Mouse (Mus musculus) neural tube, embryonic 15.5 days (tissue): ENCODE results near the gene Adipor1. TPM values are rescaled to one million over a fixed set of nuclear protein-coding genes. Genes with fewer than 3 reads are reported as not detected.

Source experiments
- ATAC-seq: fragments of 200-750 bp; cut with Nextera tagmentation; 2 replicates; pipeline ENCODE4 v1.8.0; 2017; ENCODE audit warnings: mild to moderate bottlenecking, moderate TSS enrichment, moderate library complexity; ENCODE audit not compliant: low FRiP score
- H3K27ac ChIP-seq: fragments of 300-500 bp; sonication (generic); replicated peaks from 2 replicates; pipeline ENCODE4 v1.5.1; 2015; ENCODE audit warnings: mild to moderate bottlenecking, inconsistent platforms
- H3K27me3 ChIP-seq: fragments of 300-500 bp; sonication (generic); replicated peaks from 2 replicates; pipeline ENCODE4 v1.6.1; 2015; ENCODE audit warnings: inconsistent platforms
- H3K36me3 ChIP-seq: fragments of 300-500 bp; sonication (generic); 2 replicates; pipeline ENCODE4 v1.6.1; 2015; ENCODE audit warnings: inconsistent platforms
- H3K4me1 ChIP-seq: fragments of 300-500 bp; sonication (generic); 2 replicates; pipeline ENCODE4 v1.6.1; 2015; ENCODE audit warnings: inconsistent platforms
- H3K4me2 ChIP-seq: fragments of 300-500 bp; sonication (generic); 2 replicates; pipeline ENCODE4 v1.6.1; 2015; ENCODE audit warnings: inconsistent platforms, mild to moderate bottlenecking, moderate library complexity
- H3K4me3 ChIP-seq: fragments of 300-500 bp; sonication (generic); replicated peaks from 2 replicates; pipeline ENCODE4 v1.5.1; 2015; ENCODE audit warnings: mild to moderate bottlenecking, inconsistent platforms
- H3K9ac ChIP-seq: fragments of 300-500 bp; sonication (generic); replicated peaks from 2 replicates; pipeline ENCODE4 v1.6.1; 2015; ENCODE audit warnings: mild to moderate bottlenecking, inconsistent platforms
- H3K9me3 ChIP-seq: fragments of 300-500 bp; sonication (generic); replicated peaks from 2 replicates; pipeline ENCODE4 v1.6.1; 2016; ENCODE audit warnings: inconsistent platforms
- WGBS: fragments of 180-500 bp; shearing (Covaris S2); methylation state at CpG from one replicate; pipeline ENCODE4 v1.1.7; 2015; ENCODE audit warnings: mixed read lengths; 5-methylcytosine and 5-hydroxymethylcytosine counted together
- polyA plus RNA-seq: library from polyadenylated mRNA; unstranded; fragments of >200 nt; fragmentation: Nextera tagmentation; extraction: Ambion mirVana; gene quantifications from 2 replicates; pipeline ENCODE4 v1.2.1, GENCODE M21; 2015

Adipor1 gene
- 84.7 and 86.0 TPM in 2 replicates for polyA plus RNA-seq

- peak; percentile 100 for ATAC-seq
- Histone ChIP-seq H3K36me3 (no peaks in the 10 kb centered on the region), H3K4me1 (peaks cover 50% of the 10 kb centered on the region), H3K4me3 (peak within 1 kb of the TSS; percentile 74), H3K27me3 (no peaks in the 10 kb centered on the region), H3K4me2 (peak within 1 kb of the TSS; percentile 75), H3K27ac (peak within 1 kb of the TSS; percentile 96), H3K9ac (peak within 1 kb of the TSS; percentile 85), H3K9me3 (no peaks in the 10 kb centered on the region)
- WGBS, result 0% methylated on average over 63 of the region's 77 CpGs
These were observed at the start of gene Adipor1 for GRCm38 (mm10) chr1:134415168-134415831. Gene Adipor1, plus strand, starts transcription at chr1:134415378.

DNA sequence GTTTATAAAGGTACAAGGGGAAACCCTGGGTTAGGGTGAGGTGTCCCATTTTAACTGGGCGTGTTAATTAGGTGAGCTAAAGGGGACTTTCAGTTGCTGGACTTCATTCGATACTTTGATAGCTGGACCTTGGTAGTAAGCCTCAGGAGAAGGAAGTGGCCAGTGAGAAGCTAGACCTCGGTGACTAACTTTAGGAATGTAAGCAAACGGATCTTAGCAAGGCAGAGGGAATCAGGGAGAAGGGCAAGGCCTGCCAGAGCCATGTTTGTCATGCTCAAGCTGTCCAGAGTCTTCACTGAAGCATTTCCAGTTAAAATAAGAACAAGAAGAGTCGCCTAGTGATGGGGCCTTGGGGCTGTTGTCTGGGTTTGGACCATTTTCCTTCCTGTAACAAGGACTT is 49.7 kb upstream of the Adipor1 start:
- Histone ChIP-seq H3K9me3 (no peaks in the 10 kb centered on the region), H3K36me3 (no peaks in the 10 kb centered on the region), H3K4me3 (no peak overlapping the region), H3K27ac (no peak overlapping the region), H3K27me3 (no peaks in the 10 kb centered on the region), H3K4me1 (peaks cover 12% of the 10 kb centered on the region), H3K9ac (no peak overlapping the region), H3K4me2 (no peak overlapping the region)
- WGBS, result 72% methylated on average over 5 of the region's 5 CpGs
- no peak for ATAC-seq

DNA sequence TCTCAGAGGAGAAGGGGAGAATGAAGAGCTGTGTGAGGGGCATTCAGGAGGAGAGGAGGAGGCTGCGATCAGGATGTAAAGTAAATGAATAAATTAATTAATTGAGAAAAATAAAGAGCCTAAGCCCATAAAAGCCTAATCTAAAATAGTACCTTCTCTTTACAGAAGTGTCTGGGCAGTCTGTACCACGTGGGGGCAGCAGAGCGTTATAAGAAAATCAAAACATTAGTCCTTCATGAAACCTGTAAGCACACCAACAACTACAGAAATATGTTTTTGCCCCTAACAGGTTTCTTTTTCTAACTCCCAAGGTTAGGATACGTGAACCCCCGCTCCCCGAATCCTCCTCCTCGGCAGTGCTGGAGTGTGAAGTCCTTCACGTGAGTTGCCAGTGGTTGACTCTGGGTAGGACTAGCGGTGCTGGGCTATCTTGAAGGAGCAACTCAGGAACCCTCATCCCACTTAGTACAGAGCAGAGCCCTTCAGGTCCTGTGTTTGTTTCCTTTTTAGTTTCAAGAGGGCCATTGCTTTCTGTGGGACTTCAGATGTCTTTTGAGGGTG is 46.3 kb upstream of the Adipor1 start:
- ATAC-seq, result no peak
- H3K4me1 ChIP-seq, result no peaks in the 10 kb centered on the region
- no peaks in the 10 kb centered on the region for H3K27me3 ChIP-seq
- H3K9ac ChIP-seq, result no peak overlapping the region
- H3K4me3 ChIP-seq, result no peak overlapping the region
- H3K27ac ChIP-seq, result no peak overlapping the region
- no peaks in the 10 kb centered on the region for H3K9me3 ChIP-seq
- no peaks in the 10 kb centered on the region for H3K36me3 ChIP-seq
- 53% methylated on average over 9 of the region's 9 CpGs for WGBS
- no peak overlapping the region for H3K4me2 ChIP-seq

DNA sequence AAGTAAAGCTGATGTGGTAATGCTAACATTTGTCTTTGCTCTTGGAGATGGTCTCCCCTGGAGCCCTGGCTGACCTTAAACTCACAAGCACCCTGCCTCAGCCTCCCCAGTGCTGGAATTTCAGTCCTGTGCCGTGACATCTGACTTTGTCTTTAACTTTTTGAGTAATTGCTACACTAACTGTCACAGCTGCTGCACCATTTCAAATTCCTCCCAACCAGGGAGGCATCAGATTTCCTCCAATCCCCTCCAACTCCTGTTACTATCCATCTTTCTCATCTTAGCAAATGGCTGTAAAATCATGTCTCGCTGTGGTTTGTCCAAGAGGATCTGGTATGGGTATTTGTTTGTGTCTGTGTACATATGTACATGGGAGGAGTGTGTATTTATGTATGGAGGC is 41.1 kb upstream of the Adipor1 start:
- ATAC-seq, result no peak
- Histone ChIP-seq H3K9ac (no peak overlapping the region), H3K4me2 (no peak overlapping the region), H3K9me3 (no peaks in the 10 kb centered on the region), H3K27me3 (no peaks in the 10 kb centered on the region), H3K36me3 (no peaks in the 10 kb centered on the region), H3K27ac (no peak overlapping the region), H3K4me3 (no peak overlapping the region), H3K4me1 (no peaks in the 10 kb centered on the region)
- 73% methylated on average over 2 of the region's 2 CpGs for WGBS

GRCm38 (mm10) chr1:134381051-134381450 is 34.1 kb upstream of the Adipor1 start:
- H3K4me3 ChIP-seq, result no peak overlapping the region
- no peaks in the 10 kb centered on the region for H3K9me3 ChIP-seq
- H3K9ac ChIP-seq, result no peak overlapping the region
- WGBS, result 82% methylated on average over 2 of the region's 2 CpGs
- H3K36me3 ChIP-seq, result no peaks in the 10 kb centered on the region
- H3K4me1 ChIP-seq, result peaks cover 10% of the 10 kb centered on the region
- no peak for ATAC-seq
- 0 out of 2 replicates have a peak, but pooled peaks cover 5% of the 10 kb centered on the region for H3K27me3 ChIP-seq
- no peak overlapping the region for H3K27ac ChIP-seq
- no peak overlapping the region for H3K4me2 ChIP-seq

DNA sequence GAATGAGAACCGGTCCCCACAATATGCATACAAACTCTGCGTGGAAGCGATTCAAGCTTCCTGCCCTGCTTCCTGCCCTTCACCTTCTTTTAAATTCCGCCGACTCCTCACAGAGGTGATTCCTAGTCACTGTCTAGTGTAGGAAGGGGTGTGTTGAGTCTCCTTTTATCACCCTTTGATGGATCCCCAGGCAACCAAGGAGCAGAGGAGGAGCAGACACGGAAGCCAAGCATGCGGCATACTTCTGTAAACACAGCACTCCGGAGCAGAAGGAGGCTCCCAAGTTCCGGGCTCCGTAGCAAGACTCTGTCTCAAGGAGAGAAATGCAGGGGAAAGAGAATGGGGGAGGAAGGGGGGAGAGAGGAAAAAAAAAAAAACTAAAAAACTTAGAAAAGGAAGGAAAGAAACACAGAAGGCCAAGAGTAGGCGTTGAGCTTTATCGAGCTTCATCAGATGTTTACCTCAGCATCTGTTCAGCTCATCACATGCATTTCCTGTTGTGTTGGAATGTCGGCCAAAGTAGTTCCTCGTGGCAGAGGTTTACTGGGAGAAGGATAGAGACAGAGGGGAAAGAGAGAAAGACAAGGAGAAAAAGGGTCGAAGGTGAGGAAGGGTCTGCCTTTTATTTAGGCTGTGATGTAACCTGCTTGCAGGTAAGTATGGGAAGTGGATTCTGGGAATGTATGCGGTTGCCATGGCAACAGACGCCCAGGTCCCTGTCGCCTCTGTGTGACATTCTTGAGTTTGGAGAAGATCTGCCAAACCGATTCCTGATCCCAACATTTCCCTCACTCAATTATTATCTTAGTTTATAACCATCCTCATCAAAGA is 33.2 kb upstream of the Adipor1 start:
- no peak for ATAC-seq
- H3K9me3 ChIP-seq, result no peaks in the 10 kb centered on the region

DNA sequence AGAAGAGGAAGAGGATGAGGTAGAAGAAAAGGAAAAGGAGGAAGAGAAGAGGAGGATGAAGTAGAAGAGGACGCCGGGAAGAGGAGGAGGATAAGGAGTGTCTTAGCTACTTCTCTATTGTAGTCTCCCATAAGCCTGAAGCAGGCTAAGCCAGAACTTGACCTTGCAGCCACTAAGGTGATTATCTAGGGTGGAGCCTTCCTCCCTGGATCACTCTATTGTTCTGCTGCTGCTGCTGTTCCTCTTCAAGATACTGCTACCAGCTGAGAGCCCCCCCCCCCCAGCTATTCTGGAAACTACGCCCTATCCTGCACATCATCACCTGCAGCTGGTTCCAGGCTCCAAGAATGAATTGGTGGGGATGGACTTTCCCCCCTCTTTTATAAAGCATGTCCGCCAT is 30.6 kb upstream of the Adipor1 start:
- ATAC-seq, result no peak
- WGBS, result 87% methylated on average over 4 of the region's 4 CpGs
- no peak overlapping the region for H3K27ac ChIP-seq
- no peaks in the 10 kb centered on the region for H3K36me3 ChIP-seq
- 0 out of 2 replicates have a peak, but pooled peaks cover 5% of the 10 kb centered on the region for H3K27me3 ChIP-seq
- no peak overlapping the region for H3K9ac ChIP-seq
- peaks cover 10% of the 10 kb centered on the region for H3K4me1 ChIP-seq
- no peak overlapping the region for H3K4me2 ChIP-seq
- H3K9me3 ChIP-seq, result no peaks in the 10 kb centered on the region
- no peak overlapping the region for H3K4me3 ChIP-seq

More for the DNA sequence above, 33.2 kb upstream of the Adipor1 start:
- 0 out of 2 replicates have a peak, but pooled peaks cover 5% of the 10 kb centered on the region for H3K27me3 ChIP-seq
- H3K36me3 ChIP-seq, result no peaks in the 10 kb centered on the region
- H3K4me3 ChIP-seq, result peak overlapping the region; percentile 32
- H3K4me1 ChIP-seq, result peaks cover 10% of the 10 kb centered on the region
- H3K9ac ChIP-seq, result peak overlapping the region; percentile 17; the same call in 1 of the 2 replicates
- WGBS, result 12% methylated on average over 19 of the region's 19 CpGs
- peak overlapping the region; percentile 61 for H3K4me2 ChIP-seq
- H3K27ac ChIP-seq, result no peak overlapping the region

DNA sequence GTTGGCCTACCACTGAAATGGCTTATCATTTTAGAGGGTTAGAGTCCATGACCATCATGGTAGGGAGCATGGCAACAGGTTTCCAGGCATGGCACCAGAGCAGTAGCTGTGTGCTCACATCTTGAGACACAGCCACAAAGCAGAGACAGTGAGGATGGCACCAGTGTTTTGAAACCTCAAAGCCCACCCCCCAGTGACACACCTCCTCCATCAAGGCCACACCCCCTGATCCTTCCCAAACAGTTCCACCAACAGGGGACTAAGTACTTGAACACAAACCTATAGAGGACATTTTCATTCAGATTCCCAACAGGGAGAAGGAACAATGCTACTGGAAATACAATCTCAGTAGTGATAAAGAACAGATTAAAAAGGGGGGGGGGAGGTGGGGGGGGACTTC is 30.0 kb upstream of the Adipor1 start:
- Histone ChIP-seq H3K27ac (no peak overlapping the region), H3K4me3 (no peak overlapping the region), H3K9me3 (no peaks in the 10 kb centered on the region), H3K9ac (no peak overlapping the region), H3K4me1 (peaks cover 10% of the 10 kb centered on the region), H3K4me2 (no peak overlapping the region), H3K27me3 (0 out of 2 replicates have a peak, but pooled peaks cover 5% of the 10 kb centered on the region), H3K36me3 (no peaks in the 10 kb centered on the region)
- no peak for ATAC-seq

DNA sequence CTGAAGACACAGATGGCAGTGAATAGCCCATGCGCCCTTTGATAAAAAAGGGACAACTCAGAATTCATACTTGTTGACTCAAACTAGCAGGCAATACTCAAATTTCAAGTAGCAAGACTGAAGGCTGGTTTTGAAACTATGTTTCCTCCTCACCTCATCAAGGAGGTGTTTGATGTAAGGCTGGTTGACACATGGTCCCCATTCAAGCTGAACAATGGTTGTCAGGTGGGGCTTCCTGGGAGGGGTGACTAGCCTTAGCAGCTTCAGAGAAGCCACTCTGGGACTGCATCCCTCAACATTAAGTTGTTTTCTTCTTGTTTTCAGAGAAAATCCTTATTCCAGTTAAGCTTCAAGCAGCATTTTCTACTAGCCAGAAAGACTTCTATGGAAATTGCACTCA is 29.5 kb upstream of the Adipor1 start, which contains the start of gene 4933406M09Rik:
Gene 4933406M09Rik (plus strand): TSS at position 275 of the 400 bp plus-strand sequence.
- WGBS, result 96% methylated on average over 1 of the region's 1 CpGs

GRCm38 (mm10) chr1:134393827-134394226 is 21.4 kb upstream of the Adipor1 start:
- no peaks in the 10 kb centered on the region for H3K27me3 ChIP-seq
- H3K9ac ChIP-seq, result no peak overlapping the region
- no peaks in the 10 kb centered on the region for H3K36me3 ChIP-seq
- no peak overlapping the region for H3K4me3 ChIP-seq
- H3K4me1 ChIP-seq, result no peaks in the 10 kb centered on the region
- ATAC-seq, result no peak
- 58% methylated on average over 5 of the region's 5 CpGs for WGBS
- no peak overlapping the region for H3K27ac ChIP-seq
- no peak overlapping the region for H3K4me2 ChIP-seq
- H3K9me3 ChIP-seq, result no peaks in the 10 kb centered on the region

More for the DNA sequence above, 29.5 kb upstream of the Adipor1 start, which contains the start of gene 4933406M09Rik:
- Histone ChIP-seq H3K9me3 (no peaks in the 10 kb centered on the region), H3K27me3 (0 out of 2 replicates have a peak, but pooled peaks cover 5% of the 10 kb centered on the region), H3K27ac (no peak within 1 kb of the TSS), H3K36me3 (no peaks in the 10 kb centered on the region), H3K4me2 (no peak within 1 kb of the TSS), H3K9ac (no peak within 1 kb of the TSS), H3K4me3 (no peak within 1 kb of the TSS), H3K4me1 (peaks cover 10% of the 10 kb centered on the region)
- no peak for ATAC-seq

DNA sequence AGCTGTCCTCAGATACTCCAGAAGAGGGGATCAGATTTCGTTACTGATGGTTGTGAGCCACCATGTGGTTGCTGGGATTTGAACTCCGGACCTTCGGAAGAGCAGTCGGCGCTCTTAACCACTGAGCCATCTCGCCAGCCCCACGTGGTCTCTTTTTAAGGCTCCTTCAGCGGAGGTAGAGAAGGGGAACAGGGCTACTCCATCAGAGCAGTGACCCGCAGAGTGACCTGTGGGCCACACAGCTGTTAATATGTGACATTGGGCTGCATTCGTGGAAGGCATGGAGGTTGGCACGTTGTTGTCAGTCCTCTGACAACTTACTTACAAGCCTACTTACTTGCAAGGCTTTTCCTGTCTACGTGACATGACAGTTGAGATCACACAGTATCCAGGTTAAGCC is 17.0 kb upstream of the Adipor1 start:
- Histone ChIP-seq H3K4me2 (no peak overlapping the region), H3K27ac (no peak overlapping the region), H3K36me3 (no peaks in the 10 kb centered on the region), H3K9ac (no peak overlapping the region), H3K4me3 (no peak overlapping the region), H3K27me3 (no peaks in the 10 kb centered on the region), H3K4me1 (no peaks in the 10 kb centered on the region), H3K9me3 (0 out of 2 replicates have a peak, but pooled peaks cover 3% of the 10 kb centered on the region)
- WGBS, result 92% methylated on average over 12 of the region's 12 CpGs
- no peak for ATAC-seq
